Mouse (Mus musculus): Measurements from ENCODE around the gene Flywch1.

Flywch1 gene

DNA sequence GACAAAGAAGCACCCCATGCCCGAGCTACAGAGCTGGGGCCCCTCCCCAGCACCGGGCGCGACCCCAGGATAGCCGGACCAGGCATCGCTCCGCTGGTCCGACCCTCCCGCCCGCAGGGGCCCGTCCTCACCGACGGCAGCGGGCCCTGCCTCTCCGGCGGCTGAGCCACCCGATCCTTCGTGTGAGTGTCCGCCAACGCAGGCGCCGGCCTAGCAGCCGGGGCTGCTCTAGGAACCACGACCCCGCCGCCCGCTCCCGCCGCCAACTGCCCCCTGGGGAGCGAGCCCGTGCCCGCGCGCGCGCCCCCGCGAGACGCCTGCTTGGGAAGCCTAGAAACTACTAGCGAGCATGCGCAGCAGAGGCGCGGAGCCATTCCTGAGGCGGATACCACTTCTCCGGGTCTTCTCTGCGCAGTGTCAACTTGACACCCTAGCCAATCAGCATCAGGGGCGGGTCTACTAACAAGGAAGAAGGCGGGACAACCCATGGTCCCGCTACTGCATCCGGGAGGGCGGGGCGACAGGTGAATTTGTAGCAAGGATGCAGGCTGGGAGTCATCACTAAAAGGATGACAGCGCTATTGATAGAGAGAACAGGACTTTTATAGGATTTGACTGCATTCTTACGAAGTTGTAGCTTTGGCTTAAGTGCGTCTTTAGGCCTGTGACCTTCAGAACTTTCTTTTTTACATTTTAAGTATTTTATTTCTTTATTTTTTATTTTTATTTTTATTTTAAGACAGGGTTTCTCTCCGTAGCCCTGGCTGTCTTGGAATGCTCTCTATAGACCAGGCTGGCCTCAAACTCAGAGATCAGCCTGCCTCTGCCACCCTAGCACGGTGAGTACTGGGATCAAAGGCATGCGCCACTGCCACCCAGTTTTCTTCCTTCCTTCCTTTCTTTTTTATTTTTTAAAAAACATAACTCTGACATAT, at the start of gene Flywch1:
TSS of gene Flywch1 (minus strand) at position 319 of the 935 bp plus-strand sequence.
- peak; percentile 97 to 98 for DNase-seq (ENCODE audit: low spot score in 2 of 2)

DNA sequence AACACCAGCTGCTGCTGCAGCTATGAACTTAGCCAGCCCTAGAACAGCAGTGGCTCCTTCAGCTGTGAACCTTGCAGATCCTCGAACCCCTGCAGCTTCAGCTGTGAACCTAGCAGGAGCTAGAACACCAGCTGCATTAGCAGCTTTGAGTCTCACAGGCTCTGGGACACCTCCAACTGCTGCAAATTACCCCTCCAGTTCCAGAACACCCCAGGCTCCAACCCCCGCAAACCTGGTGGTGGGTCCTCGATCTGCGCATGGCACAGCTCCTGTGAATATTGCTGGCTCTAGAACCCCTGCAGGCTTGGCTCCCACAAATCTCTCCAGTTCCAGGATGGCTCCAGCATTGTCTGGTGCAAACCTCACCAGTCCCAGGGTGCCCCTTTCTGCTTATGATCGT, 49.3 kb upstream of the Flywch1 start:
- DNase-seq (ENCODE audit: low spot score in 2 of 2), result no peak

DNA sequence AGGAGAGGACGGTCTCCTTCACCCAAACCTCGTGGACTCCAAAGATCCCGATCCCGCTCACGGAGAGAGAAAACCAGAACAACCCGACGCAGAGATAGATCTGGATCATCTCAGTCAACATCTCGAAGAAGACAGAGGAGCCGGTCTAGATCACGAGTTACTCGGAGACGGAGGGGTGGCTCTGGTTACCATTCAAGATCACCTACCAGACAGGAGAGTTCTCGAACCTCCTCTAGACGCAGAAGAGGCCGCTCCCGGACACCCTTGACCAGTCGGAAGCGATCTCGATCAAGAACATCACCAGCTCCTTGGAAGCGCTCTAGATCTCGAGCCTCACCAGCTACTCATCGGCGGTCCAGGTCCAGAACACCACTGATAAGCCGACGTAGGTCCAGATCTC, 47.8 kb upstream of the Flywch1 start:
- DNase-seq (ENCODE audit: low spot score in 2 of 2), result no peak

DNA sequence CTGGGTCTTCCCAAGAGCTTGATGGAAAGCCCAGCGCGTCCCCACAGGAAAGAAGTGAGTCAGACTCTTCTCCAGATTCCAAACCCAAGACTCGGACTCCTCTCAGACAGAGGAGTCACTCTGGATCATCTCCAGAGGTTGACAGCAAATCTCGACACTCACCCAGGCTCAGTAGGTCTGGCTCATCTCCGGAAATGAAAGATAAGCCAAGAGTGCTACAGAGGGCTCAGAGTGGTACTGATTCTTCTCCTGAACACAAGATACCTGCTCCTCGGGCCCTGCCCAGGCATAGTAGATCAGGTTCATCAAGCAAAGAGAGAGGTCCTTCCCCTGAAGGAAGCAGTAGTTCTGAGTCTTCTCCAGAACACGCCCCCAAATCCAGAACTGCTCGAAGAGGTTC, 47.2 kb upstream of the Flywch1 start:
- DNase-seq (ENCODE audit: low spot score in 2 of 2), result no peak

DNA sequence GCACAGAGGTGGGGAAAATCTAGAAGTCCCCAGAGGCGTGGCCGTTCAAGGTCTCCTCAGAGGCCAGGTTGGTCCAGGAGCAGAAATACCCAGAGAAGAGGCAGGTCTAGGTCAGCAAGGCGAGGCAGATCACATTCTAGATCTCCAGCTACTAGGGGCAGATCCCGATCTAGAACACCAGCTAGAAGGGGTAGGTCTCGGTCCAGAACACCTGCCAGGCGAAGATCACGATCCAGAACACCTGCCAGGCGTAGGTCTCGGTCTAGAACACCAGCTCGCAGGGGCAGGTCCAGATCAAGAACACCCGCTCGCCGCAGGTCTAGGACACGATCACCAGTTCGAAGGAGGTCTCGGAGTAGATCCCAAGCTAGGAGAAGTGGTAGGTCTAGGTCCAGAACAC, 44.2 kb upstream of the Flywch1 start:
- no peak for DNase-seq (ENCODE audit: low spot score in 2 of 2)

DNA sequence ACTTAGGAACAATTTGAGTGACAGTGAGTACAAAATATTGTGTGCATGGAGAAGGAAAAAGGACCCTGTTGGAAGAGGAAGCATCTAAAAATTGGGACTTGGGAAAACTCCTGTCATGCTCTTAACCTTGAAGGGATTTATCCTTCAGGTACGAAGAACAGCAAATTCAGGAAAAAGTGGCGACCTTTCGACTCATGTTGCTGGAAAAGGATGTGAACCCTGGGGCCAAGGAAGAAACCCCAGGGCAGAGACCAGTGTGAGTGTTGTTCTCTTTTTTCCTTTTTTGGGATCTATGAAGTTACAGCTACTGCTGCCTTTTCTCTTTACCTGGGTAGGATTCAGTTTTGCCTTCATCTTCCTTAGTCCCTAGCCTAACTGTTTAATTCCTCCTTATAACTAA, 36.5 kb upstream of the Flywch1 start:
- DNase-seq (ENCODE audit: low spot score in 2 of 2), result no peak

DNA sequence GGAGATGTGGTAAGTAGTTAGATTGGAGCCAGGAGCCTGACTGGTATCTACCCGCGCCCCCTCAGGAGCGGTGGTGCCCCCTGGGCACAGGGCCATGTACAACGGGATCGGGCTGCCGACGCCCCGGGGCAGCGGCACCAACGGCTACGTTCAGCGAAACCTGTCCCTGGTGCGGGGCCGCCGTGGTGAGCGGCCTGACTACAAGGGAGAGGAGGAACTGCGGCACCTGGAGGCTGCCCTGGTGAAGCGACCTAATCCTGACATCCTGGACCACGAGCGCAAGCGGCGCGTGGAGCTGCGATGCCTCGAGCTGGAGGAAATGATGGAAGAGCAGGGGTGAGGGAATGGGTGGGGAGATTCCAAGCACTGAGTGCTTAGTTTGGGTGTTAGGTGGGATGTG, 35.5 kb upstream of the Flywch1 start:
- no peak for DNase-seq (ENCODE audit: low spot score in 2 of 2)

DNA sequence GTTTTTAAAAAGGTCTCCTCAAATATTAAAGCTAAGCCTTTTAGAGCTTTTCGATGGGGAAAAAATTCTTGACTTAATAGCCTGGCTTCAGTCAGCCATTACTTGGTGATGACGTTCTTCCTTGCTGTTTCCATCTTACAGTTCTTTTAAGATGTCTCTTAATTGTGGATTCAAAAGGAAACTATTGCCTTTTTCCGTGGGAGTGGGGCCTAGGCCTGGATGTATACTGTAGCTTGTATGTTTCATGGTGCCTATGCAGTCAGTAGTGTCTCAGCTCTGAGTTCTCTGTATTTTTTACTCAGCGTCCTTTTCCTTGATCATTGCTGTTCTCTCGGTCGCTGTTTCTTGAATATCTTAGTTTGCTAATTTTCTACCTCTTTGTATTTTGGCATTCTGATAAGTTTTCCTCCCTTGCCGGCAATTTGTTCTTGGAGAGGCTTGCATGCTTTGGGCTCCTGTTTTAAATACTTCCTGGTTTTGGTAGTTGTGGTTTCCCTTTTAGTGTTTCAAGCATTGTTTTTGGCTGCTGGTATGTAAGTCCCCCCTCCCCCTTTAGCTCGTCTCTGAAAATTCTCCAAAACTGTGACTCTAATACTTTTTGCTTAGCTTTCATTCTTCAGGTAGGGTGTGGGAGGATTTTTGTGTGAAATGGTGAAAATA, 33.2 kb upstream of the Flywch1 start:
- no peak for DNase-seq (ENCODE audit: low spot score in 2 of 2)

DNA sequence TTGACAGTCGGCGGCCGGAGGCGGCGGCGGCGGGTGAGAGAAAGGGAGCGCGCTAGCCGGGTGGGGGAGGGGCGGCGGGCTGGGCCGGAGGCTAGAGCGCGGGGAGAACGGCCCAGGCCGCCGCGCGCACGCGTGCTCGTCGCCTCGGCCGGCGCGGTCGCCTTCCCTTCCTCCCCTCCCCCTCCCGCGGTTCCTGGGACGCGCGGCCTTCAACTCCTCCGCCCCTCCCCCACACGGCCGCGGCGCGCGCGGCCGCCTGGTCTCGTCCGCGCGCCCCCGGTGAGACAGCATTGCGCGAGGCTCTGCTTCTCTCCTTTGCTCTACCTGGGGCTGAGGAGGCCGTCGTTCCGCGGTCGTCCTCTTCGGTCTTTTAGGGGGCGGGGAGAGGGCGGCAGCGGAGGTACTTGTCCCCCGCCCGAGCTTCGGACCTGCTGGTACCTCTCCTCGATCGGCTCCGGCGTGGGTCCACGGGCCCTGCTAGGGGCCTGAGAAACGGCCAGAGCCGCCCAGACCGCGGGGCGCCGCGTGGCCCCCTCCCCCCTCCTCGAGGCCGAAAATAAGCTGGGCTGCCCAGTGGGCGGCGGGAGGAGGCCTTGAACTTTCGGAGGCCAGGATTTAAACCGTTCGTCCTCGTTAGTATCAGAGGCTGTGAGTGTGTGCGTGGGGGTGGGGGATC, 32.1 kb upstream of the Flywch1 start:
- DNase-seq (ENCODE audit: low spot score in 2 of 2), result peak; percentile 45 to 59

DNA sequence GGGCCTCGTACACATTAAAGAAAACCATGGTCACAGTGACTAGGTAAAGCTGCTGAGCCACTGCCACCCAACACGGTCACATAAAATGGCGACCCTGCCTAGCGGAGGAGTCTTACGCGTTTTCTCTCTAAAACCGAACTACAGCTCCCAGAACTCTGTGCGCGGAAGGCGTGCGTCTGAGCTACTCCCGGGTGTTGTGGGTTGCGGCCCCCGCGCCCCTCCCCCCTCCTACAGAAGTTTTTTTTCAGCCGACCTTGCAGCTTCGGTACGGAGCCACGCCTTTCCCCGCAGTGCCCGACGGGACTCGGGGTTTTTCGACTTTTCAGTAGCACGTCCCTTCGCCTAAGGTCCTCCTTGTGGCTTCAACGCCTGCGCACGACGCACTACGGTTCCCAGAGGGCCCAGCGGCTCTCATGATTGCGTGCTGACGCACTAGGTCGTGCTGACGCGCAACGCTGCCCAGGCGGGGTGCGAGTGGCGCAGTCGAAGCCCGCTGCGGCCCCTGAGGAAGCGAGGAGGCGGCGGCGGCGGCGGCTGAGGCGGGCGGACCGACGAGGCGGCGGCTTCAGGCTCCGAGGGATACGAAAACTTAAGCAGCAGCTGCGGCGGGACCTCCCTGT, 31.5 kb upstream of the Flywch1 start:
- DNase-seq (ENCODE audit: low spot score in 2 of 2), result peak; percentile 94 to 95

DNA sequence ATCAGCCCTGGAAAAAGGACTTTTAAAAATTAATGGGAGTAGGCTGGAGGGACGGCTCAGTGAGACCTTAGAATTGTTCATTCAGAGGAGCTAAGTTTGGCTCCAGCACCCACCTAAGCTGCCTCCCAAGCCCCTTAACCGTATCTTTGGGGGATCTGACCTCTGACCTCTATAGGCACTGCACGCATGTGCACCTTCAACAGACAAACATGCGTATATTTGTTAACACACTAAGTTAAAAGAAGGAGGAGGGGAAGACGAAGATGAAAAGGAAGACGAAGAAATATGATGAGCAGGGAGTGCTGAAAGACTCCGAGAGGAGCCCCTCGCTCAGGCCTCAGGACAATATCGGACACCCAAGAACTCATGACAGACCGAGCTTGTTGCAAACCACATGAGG, 30.2 kb upstream of the Flywch1 start:
- DNase-seq (ENCODE audit: low spot score in 2 of 2), result no peak

DNA sequence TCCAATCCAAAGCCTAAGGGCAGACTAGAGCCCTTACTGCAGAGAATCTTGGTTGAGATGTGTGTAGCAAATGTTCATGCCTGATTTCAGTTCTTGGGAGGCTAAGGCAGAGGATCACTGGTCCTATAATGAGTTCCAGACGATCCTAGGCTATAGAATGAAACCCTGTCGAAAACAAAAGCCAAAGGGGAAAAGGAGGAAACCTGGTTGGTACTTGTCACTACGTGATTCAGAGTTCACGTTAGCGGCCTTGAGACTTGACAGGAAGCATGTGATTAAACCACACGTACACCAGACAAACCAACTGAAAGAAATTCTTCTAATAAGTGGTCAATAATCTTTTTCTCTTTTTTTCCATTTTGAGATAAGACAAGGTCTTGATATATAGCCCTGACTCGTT, 25.9 kb upstream of the Flywch1 start:
- no peak for DNase-seq (ENCODE audit: low spot score in 2 of 2)

DNA sequence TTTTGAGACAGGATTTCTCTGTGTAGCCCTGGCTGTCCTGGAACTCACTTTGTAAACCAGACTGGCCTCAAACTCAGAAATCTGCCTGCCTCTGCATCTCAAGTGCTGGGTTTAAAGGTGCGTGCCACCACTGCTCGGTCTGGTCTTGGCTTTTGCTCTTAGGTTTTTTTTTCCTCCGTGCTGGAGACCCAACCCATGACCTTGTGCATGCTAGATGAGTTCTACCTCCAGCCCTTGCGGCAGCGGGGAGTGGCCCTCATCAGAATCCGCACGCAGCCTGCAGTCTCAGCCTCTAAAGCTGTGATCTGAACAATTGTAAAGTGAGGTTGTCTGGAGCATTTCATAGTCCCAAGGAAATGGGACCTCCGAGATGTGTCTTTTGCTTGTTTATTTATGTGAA, 23.9 kb upstream of the Flywch1 start:
- no peak for DNase-seq (ENCODE audit: low spot score in 2 of 2)

DNA sequence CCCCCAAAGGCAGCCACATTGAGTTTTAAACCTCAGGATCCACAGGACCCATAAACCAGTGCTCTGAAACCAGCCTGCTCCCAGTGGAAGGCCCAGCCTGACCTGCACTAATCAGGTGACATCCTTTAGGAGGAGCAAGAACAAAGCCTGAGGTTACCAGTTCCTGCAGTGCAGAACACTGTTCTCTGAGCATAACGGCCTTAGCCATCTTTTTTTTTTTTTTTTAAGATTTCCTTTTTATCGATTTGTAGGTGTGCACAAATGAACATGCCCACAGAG, 19.6 kb upstream of the Flywch1 start:
- no peak for DNase-seq (ENCODE audit: low spot score in 2 of 2)

DNA sequence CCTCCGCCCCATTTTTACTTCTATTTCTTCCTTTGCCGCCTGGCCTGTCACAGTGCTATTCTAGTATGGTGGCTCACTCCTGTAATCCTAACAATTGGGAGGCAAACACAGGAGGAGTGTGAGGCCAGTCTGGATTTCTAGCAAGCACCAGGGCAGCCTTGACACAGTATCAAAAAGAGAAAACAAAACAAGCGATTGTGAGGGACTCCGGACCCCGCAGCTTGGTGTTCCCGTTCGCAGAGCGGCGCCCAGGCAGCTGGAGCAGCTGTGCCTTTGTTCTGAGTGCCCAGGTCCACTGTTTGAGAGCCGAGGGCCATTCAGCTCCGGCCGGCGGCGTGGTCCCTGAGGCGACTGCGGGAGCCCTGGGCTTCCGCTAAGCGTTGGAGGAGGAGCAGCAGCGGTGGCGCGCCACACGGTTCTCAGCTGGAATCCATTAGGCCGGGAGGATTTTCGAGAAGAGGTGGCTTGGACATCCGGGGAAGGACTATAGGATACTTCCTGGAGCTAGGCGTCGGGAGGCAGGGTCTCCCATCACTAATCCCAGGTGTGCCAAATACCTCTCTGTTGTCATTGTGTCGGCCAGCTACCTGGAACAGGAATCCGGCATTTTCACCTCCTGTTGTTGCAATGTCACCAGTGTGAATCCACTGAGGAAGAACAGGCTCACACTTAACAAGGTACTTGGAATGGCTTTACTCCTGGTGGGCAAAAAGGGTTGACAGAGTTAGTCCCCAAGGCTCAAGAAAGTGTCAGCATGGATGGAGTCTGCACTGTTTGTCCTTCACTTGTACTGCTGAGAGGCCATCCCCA, 19.1 kb upstream of the Flywch1 start, which contains the start of gene Srrm2:
TSS of gene Srrm2 (plus strand) at position 264 of the 810 bp plus-strand sequence.
- DNase-seq (ENCODE audit: low spot score in 2 of 2), result peak; percentile 29 to 41

DNA sequence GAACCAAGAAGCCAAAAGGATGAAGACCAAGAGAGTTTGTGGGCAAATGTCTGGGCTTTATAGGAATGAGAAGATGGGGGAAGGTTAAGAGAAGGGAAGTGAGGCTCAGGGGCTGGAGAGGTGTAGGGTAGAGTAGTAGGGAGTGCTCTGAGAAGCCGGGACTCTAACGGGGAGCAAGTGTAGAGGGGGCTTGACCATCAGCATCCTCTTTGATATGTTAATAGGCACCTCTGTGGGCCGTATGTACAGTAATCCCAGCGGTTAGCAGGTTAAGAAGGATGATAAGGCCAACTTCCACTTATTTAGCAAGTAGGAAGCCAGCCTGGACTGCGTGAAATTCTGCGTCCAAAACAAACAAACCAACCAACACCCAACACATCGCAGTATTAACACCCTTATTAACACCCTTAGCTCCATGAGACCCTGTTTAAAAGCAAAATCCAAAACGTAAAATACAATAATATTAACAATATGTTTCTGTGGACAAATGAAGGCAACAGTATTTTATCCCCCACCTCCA, 18.4 kb upstream of the Flywch1 start:
- DNase-seq (ENCODE audit: low spot score in 2 of 2), result no peak

DNA sequence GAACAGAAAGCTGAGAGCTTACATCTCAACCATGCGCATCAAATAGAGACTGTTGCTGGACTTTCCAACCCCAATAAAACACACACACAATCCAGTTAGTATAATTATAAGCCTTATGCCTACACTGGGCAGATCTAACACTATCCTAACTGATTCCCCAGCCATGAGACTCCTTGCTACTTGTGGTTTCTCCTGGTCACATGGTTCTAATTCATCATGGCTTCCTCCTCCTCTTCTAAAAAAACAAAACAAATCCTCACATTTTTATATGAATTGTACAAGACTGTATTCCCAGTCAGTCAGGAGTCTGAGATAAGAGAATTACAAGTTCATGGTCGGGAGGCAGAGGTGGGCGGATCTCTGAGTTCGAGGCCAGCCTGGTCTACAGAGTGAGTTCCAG, 17.6 kb upstream of the Flywch1 start:
- DNase-seq (ENCODE audit: low spot score in 2 of 2), result no peak

DNA sequence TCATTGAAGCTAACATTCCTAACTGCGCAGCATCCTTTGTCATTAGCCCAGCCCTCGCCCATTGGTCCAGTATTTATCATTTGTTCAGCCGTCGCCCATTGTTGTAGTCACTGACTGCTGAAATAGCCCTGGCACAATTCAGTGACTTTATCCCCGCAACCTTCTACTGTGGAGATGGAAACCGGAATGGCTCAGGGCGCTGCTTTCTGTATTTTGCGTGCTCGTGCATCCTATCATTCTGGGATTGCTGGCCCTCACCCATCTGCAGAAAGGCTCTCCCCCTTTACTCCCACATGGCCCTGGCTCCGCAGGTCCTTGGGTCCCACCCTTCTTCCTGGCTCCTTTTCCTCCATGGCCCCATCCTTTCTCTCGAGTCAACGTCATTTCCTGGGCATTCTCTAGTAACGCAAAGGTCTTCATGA, 15.1 kb upstream of the Flywch1 start:
- no peak for DNase-seq (ENCODE audit: low spot score in 2 of 2)

DNA sequence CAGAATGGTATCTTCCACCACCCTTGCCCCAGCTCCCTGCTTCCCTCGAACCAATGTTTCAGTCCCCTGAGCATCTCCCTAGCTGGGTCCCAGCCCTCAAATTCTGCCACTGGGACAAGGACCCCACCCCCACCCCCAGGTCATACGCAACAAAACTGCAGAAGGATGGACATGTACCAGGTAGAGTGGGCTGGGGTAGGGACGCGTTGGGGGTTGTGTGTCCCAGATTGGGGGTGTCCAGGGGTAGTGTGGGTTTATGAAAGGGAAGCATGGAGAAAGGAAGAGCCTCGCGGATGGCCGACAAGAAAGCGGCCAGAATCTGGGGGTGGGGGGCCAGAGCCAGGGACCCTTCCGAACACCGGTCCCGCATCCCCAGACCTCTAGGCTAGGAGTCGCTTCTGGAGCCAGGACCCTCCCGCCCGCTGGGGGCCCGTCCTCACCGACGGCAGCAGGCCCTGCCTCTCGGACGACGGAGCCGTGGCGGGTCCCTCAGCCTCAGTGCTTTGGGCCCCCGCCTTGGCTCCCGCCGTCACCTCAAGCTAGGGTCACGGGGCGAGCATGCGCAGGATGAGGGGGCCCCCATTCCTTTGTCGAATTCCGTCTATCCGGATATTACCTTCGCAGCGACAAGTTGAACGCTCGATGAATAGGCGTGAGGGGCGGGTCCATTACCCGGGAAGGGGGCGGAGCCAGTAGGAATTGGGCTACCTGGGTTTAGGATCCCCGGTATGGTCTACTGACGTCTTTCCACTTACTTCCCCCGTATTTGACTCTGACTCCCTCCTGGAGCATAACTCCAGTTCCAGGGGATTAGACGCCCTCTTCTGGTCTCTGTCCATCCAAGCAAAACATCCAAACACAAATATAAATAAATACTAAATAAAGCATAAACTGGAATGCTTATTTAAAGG, 14.4 kb upstream of the Flywch1 start, which contains the start of gene Flywch2:
TSS of gene Flywch2 (minus strand) at position 521 of the 911 bp plus-strand sequence.
- DNase-seq (ENCODE audit: low spot score in 2 of 2), result peak; percentile 71 to 75

DNA sequence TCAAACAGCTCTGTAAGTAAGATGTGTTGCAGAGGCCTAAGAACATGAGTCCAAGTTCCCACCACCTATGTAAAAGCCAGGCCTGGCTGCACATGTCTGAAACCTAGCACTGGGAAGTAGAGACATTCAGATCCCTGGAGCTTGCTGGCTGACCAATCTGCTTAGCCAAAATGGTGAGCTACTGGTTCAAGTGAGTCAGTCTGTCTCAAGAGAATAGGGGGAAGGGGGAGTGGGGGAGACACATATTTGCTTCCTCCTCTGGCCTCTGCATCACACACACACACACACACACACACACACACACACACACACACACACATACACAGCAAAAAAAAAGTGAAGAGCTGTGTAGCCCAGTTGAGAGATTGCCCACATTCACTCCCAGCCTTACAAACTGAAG, 11.9 kb upstream of the Flywch1 start:
- DNase-seq (ENCODE audit: low spot score in 2 of 2), result no peak

Data from frontal cortex, postnatal 25 days (tissue).